Mouse (Mus musculus): ENCODE data around the gene Rhbdd1. TPM values are rescaled to one million over a fixed set of nuclear protein-coding genes. Genes with fewer than 3 reads are reported as not detected.

Rhbdd1 gene
- 10 to 100 TPM; 23.2 to 23.5 TPM for total RNA-seq (2023)

GRCm38 (mm10) chr1:82316111-82316745, at the start of gene Rhbdd1:
Gene Rhbdd1, plus strand, starts transcription at chr1:82316452.

GRCm38 (mm10) chr1:82291151-82291797, 25.0 kb upstream of the Rhbdd1 start, which contains the start of gene Irs1:
Gene Irs1, minus strand, starts transcription at chr1:82291416.

Other genes with a start within 250 kb of the Rhbdd1 start
- gene Gm9747, start 83.3 kb upstream of the Rhbdd1 start, total RNA-seq (2023): not detected
- under 1 TPM; 0.13 TPM for gene Irs1, start 25.0 kb upstream of the Rhbdd1 start, total RNA-seq (2023)

Data from neutrophil, adult 59 days (primary cell).